Mouse (Mus musculus) hindbrain, embryonic 16.5 days (tissue): Measurements from ENCODE around the gene Gck. TPM values are rescaled to one million over a fixed set of nuclear protein-coding genes. Genes with fewer than 3 reads are reported as not detected.

Source experiments
- ATAC-seq: fragments of 200-750 bp; cut with Nextera tagmentation; 2 replicates; pipeline ENCODE4 v1.8.0; 2017; ENCODE audit warnings: moderate TSS enrichment, moderate library complexity
- H3K27ac ChIP-seq: fragments of 300-500 bp; sonication (generic); 2 replicates; pipeline ENCODE4 v1.5.1; 2014; ENCODE audit warnings: low read depth, mild to moderate bottlenecking, control low read depth, low read length, moderate library complexity
- H3K27me3 ChIP-seq: fragments of 300-500 bp; sonication (generic); replicated peaks from 2 replicates; pipeline ENCODE4 v1.6.1; 2014; ENCODE audit warnings: low read length; ENCODE audit not compliant: control insufficient read depth, insufficient read depth
- H3K36me3 ChIP-seq: fragments of 300-500 bp; sonication (generic); 2 replicates; pipeline ENCODE4 v1.6.1; 2014; ENCODE audit warnings: mild to moderate bottlenecking, low read length, moderate library complexity, mixed read lengths; ENCODE audit not compliant: control insufficient read depth, insufficient read depth
- H3K4me1 ChIP-seq: fragments of 300-500 bp; sonication (generic); 2 replicates; pipeline ENCODE4 v1.6.1; 2014; ENCODE audit warnings: low read depth, low read length; ENCODE audit not compliant: control insufficient read depth, insufficient read depth
- H3K4me2 ChIP-seq: fragments of 300-500 bp; sonication (generic); 2 replicates; pipeline ENCODE4 v1.6.1; 2014; ENCODE audit warnings: mild to moderate bottlenecking, low read length, control low read depth, moderate library complexity
- H3K4me3 ChIP-seq: fragments of 300-500 bp; sonication (generic); 2 replicates; pipeline ENCODE4 v1.5.1; 2014; ENCODE audit warnings: mild to moderate bottlenecking, low read length, control low read depth, moderate library complexity
- H3K9ac ChIP-seq: fragments of 300-500 bp; sonication (generic); 2 replicates; pipeline ENCODE4 v1.6.1; 2014; ENCODE audit warnings: low read depth, mild to moderate bottlenecking, control low read depth, low read length, moderate library complexity
- H3K9me3 ChIP-seq: fragments of 300-500 bp; sonication (generic); 2 replicates; pipeline ENCODE4 v1.6.1; 2014; ENCODE audit warnings: mild to moderate bottlenecking, low read length, moderate library complexity; ENCODE audit not compliant: control insufficient read depth
- WGBS: fragments of 180-500 bp; shearing (Covaris S2); extraction: QIAGEN DNeasy Blood & Tissue Kit; methylation state at CpG from one replicate; pipeline ENCODE4 v1.1.7; 2014; 5-methylcytosine and 5-hydroxymethylcytosine counted together
- polyA plus RNA-seq: library from polyadenylated mRNA; unstranded; fragments of >200 nt; fragmentation: Nextera tagmentation; extraction: Ambion mirVana; gene quantifications from 2 replicates; pipeline ENCODE4 v1.2.1, GENCODE M21; 2015

Gck gene
- polyA plus RNA-seq, 1 experiment from 2014 or later, result 6.6 TPM

DNA sequence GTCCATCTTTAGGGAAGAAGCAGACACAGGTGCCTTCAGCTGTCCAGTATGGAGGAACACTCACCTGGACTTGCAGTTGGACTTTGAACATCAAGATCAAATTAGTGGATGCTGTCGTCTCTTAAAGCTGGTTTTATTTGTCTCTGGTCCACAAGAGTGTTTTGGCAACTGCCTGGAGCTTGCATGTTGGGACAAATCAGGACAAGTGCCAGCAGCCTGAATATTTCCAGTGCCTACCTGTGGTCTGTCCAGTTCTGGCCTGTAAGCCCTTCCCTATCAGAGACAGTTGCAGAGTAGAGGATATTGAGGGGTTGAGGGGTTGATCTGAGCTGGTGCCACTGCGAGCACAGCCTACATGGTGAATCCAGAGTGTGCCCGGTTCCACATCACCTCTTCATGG lies 16.9 kb upstream of the Gck start:
- 90% methylated on average over 3 of the region's 3 CpGs for WGBS
- no peaks in the 10 kb centered on the region for H3K4me1 ChIP-seq
- no peak overlapping the region for H3K4me2 ChIP-seq
- H3K36me3 ChIP-seq, result peaks cover 45% of the 10 kb centered on the region
- H3K4me3 ChIP-seq, result no peak overlapping the region
- no peaks in the 10 kb centered on the region for H3K27me3 ChIP-seq
- 0 out of 2 replicates have a peak, but pooled peaks have one; percentile 9 for ATAC-seq
- no peaks in the 10 kb centered on the region for H3K9me3 ChIP-seq
- no peak overlapping the region for H3K9ac ChIP-seq
- H3K27ac ChIP-seq, result no peak overlapping the region

GRCm38 (mm10) chr11:5965865-5966264 lies 16.0 kb upstream of the Gck start:
- no peak for ATAC-seq
- 79% methylated on average over 11 of the region's 11 CpGs for WGBS
- H3K9ac ChIP-seq, result no peak overlapping the region

DNA sequence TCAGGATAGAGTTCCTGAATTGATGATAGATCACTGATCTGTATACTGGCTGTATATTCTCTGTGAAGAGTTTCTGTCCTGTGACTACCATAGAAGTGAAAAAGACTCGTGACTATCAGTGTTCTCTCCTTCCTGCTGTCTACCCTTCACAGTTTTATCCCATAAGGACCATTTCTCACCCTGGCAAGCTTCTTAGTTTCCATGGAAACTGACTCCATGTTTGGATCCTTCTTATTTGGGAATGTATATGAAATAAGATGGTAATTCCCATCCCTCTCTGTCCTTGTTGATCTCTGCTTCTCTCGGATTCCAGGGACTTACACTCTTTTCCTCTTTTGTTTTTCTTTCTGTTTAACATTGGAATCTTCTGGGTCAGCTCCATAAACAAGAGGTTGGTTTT lies 10.2 kb upstream of the Gck start:
- H3K4me2 ChIP-seq, result no peak overlapping the region
- H3K9ac ChIP-seq, result no peak overlapping the region
- H3K27me3 ChIP-seq, result no peaks in the 10 kb centered on the region
- H3K9me3 ChIP-seq, result no peaks in the 10 kb centered on the region
- no peak overlapping the region for H3K27ac ChIP-seq
- H3K4me3 ChIP-seq, result no peak overlapping the region
- ATAC-seq, result no peak
- peaks cover 40% of the 10 kb centered on the region for H3K36me3 ChIP-seq
- H3K4me1 ChIP-seq, result peaks cover 15% of the 10 kb centered on the region
- 75% methylated on average over 2 of the region's 2 CpGs for WGBS

More at GRCm38 (mm10) chr11:5965865-5966264, 16.0 kb upstream of the Gck start:
- Histone ChIP-seq H3K27me3 (no peaks in the 10 kb centered on the region), H3K9me3 (no peaks in the 10 kb centered on the region), H3K4me1 (no peaks in the 10 kb centered on the region), H3K4me3 (no peak overlapping the region), H3K4me2 (no peak overlapping the region), H3K36me3 (peaks cover 51% of the 10 kb centered on the region), H3K27ac (no peak overlapping the region)

GRCm38 (mm10) chr11:5955546-5956276 lies 5.8 kb upstream of the Gck start, which contains the start of gene Ykt6:
TSS of gene Ykt6 (plus strand) at chr11:5955693.
- Histone ChIP-seq H3K27me3 (no peaks in the 10 kb centered on the region), H3K4me1 (peaks cover 19% of the 10 kb centered on the region), H3K27ac (peak within 1 kb of the TSS; percentile 94), H3K9ac (peak within 1 kb of the TSS; percentile 86), H3K9me3 (no peaks in the 10 kb centered on the region), H3K4me3 (peak within 1 kb of the TSS; percentile 71), H3K36me3 (peaks cover 5% of the 10 kb centered on the region), H3K4me2 (peak within 1 kb of the TSS; percentile 70)
- peak; percentile 98 for ATAC-seq
- WGBS, result under 1% methylated on average over 71 of the region's 71 CpGs

- no peak; the same call in none of the 2 replicates for ATAC-seq
- H3K9ac ChIP-seq, result peak overlapping the region; percentile 86
- 4% methylated on average over 7 of the region's 7 CpGs for WGBS
- peak overlapping the region; percentile 71 for H3K4me3 ChIP-seq
- peak overlapping the region; percentile 70 for H3K4me2 ChIP-seq
- H3K4me1 ChIP-seq, result peaks cover 19% of the 10 kb centered on the region
- H3K9me3 ChIP-seq, result no peaks in the 10 kb centered on the region
- H3K27me3 ChIP-seq, result no peaks in the 10 kb centered on the region
- peak overlapping the region; percentile 94 for H3K27ac ChIP-seq
- no peaks in the 10 kb centered on the region for H3K36me3 ChIP-seq
Measured at GRCm38 (mm10) chr11:5954965-5955504, 5.2 kb upstream of the Gck start.

DNA sequence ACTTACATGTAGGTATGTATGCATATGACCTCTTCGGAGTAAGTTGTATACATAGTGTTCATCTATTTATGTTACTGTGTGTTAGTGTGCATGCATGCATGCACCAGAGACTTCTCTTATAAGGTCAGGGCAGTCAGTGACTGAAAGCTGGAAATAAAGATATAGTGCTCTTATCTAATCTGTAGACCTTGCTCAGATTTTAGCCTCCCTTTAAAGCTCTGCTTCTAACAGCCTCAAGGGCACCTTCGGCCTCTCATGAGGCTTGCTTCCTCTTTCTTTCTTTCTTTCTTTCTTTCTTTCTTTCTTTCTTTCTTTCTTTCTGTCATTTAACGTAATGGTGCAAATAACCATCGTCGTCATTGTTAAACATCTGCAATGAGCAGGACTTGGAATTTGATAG lies 4.6 kb upstream of the Gck start:
- Histone ChIP-seq H3K9me3 (no peaks in the 10 kb centered on the region), H3K4me2 (no peak overlapping the region; the same call in 1 of the 2 replicates), H3K9ac (no peak overlapping the region), H3K4me1 (peaks cover 19% of the 10 kb centered on the region), H3K36me3 (no peaks in the 10 kb centered on the region), H3K27me3 (no peaks in the 10 kb centered on the region), H3K4me3 (no peak overlapping the region), H3K27ac (no peak overlapping the region)
- ATAC-seq, result no peak
- 83% methylated on average over 5 of the region's 5 CpGs for WGBS

- no peak overlapping the region for H3K9ac ChIP-seq
- no peak overlapping the region for H3K4me2 ChIP-seq
- ATAC-seq, result no peak
- H3K4me3 ChIP-seq, result no peak overlapping the region
- peaks cover 19% of the 10 kb centered on the region for H3K4me1 ChIP-seq
- H3K36me3 ChIP-seq, result no peaks in the 10 kb centered on the region
- no peaks in the 10 kb centered on the region for H3K9me3 ChIP-seq
- H3K27ac ChIP-seq, result no peak overlapping the region
- H3K27me3 ChIP-seq, result no peaks in the 10 kb centered on the region
- WGBS, result 24% methylated on average over 8 of the region's 8 CpGs
Measured at GRCm38 (mm10) chr11:5953130-5953765, 3.4 kb upstream of the Gck start.

DNA sequence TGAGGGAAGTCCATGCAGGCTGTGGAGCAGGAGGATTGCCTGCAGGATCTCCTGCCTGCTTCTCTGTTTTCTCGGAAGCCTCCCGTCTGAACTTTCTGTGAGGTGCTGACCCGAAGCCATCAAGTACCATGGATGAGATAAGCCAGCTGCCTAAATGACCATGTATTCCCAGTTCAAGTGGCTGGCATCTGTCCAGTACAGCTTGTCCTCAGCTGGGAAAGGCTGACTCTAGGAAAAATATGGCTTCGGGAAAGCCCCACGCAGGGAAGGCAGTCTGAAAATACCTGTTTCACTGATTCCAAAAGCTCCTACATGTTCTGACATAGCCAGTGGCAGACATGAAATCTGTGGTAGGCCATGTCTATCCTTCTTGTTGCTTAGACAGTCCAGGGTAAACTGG lies 2.6 kb upstream of the Gck start:
- Histone ChIP-seq H3K4me3 (no peak overlapping the region), H3K36me3 (no peaks in the 10 kb centered on the region), H3K27ac (no peak overlapping the region), H3K27me3 (no peaks in the 10 kb centered on the region), H3K9me3 (no peaks in the 10 kb centered on the region), H3K9ac (no peak overlapping the region), H3K4me1 (peaks cover 16% of the 10 kb centered on the region), H3K4me2 (no peak overlapping the region)
- 84% methylated on average over 5 of the region's 5 CpGs for WGBS
- ATAC-seq, result no peak

GRCm38 (mm10) chr11:5948546-5949250 lies 1.2 kb downstream of the Gck start:
- no peak for ATAC-seq

More at GRCm38 (mm10) chr11:5948546-5949250, 1.2 kb downstream of the Gck start:
- no peak overlapping the region for H3K27ac ChIP-seq
- 58% methylated on average over 10 of the region's 10 CpGs for WGBS
- H3K4me2 ChIP-seq, result no peak overlapping the region
- H3K9me3 ChIP-seq, result no peaks in the 10 kb centered on the region
- H3K9ac ChIP-seq, result peak overlapping the region; percentile 17; the same call in 1 of the 2 replicates
- no peaks in the 10 kb centered on the region; the same call in none of the 2 replicates for H3K4me1 ChIP-seq
- no peaks in the 10 kb centered on the region for H3K36me3 ChIP-seq
- no peak overlapping the region for H3K4me3 ChIP-seq
- H3K27me3 ChIP-seq, result no peaks in the 10 kb centered on the region
